Mouse (Mus musculus): ENCODE data around the gene Il1rapl1. TPM values are rescaled to one million over a fixed set of nuclear protein-coding genes. Genes with fewer than 3 reads are reported as not detected.

Gene Il1rapl1
- total and polyA plus RNA-seq, 3 experiments: 0.03 to 0.07 TPM; not detected in 1

GRCm38 (mm10) chrX:88113561-88113960, 1.9 kb downstream of the Il1rapl1 start:
- H3K27me3 ChIP-seq (ENCODE audit: control insufficient read depth, insufficient read depth, low read length): no peaks in the 10 kb centered on the region
- no peaks in the 10 kb centered on the region for H3K4me1 ChIP-seq (ENCODE audit: control insufficient read depth, insufficient read depth, low read length)
- no peak for TF ChIP-seq EP300 (IDR thresholded peaks at IDR 0.05; ENCODE audit: insufficient read depth, low read depth, low read length)
- TF ChIP-seq CTCF (IDR thresholded peaks at IDR 0.05): no peak
- no peak for TF ChIP-seq POLR2A (IDR thresholded peaks at IDR 0.05; ENCODE audit: insufficient read depth, low read depth, low read length)
- H3K4me3 ChIP-seq: no peak overlapping the region
- 48% methylated on average over 6 of the region's 6 CpGs for WGBS
- no peaks in the 10 kb centered on the region for H3K36me3 ChIP-seq (ENCODE audit: control insufficient read depth, insufficient read depth, low read length)
- no peak overlapping the region for H3K9ac ChIP-seq (ENCODE audit: low read depth, low read length)
- DNase-seq: no peak
- no peak overlapping the region for H3K27ac ChIP-seq
- H3K79me2 ChIP-seq (replicated peaks; ENCODE audit: control insufficient read depth, insufficient read depth, low read length): no peaks in the 10 kb centered on the region
- intact Hi-C loops (cut with DNase I): no loop called here

- Histone ChIP-seq H3K9ac (ENCODE audit: low read depth, low read length) (no peak overlapping the region), H3K79me2 (replicated peaks; ENCODE audit: control insufficient read depth, insufficient read depth, low read length) (no peaks in the 10 kb centered on the region), H3K27ac (no peak overlapping the region), H3K4me1 (ENCODE audit: control insufficient read depth, insufficient read depth, low read length) (no peaks in the 10 kb centered on the region), H3K4me3 (no peak overlapping the region), H3K36me3 (ENCODE audit: control insufficient read depth, insufficient read depth, low read length) (no peaks in the 10 kb centered on the region), H3K27me3 (ENCODE audit: control insufficient read depth, insufficient read depth, low read length) (no peaks in the 10 kb centered on the region)
- intact Hi-C loops (cut with DNase I): no loop called here
- DNase-seq: no peak
- 31% methylated on average over 2 of the region's 2 CpGs for WGBS
- no peak for TF ChIP-seq EP300 (IDR thresholded peaks at IDR 0.05; ENCODE audit: insufficient read depth, low read depth, low read length)
- no peak for TF ChIP-seq CTCF (IDR thresholded peaks at IDR 0.05)
- no peak for TF ChIP-seq POLR2A (IDR thresholded peaks at IDR 0.05; ENCODE audit: insufficient read depth, low read depth, low read length)
Observed at GRCm38 (mm10) chrX:88112254-88112653, 3.2 kb downstream of the Il1rapl1 start.

DNA sequence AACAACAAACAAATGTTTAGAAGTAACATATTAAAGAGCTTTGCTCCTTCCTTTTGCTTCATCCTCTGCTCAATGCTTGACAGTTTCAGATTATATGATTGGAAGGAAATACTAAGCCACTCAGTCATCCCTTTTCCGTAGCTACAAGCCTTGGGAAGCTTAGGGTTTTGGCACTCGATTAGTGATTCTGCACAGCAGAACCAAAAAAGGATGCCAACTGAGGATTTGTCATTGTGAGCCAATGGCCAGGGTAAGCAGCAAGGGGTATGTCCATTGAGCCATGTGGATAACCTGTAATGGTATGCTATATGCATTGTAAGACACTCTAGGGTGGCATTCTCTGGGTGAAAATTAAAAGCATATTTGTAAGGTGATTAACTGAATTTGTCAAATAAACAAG, 5.7 kb downstream of the Il1rapl1 start:
- no peak for DNase-seq
- 53% methylated on average over 2 of the region's 2 CpGs for WGBS
- Histone ChIP-seq H3K4me1 (ENCODE audit: control insufficient read depth, insufficient read depth, low read length) (no peaks in the 10 kb centered on the region), H3K9ac (ENCODE audit: low read depth, low read length) (no peak overlapping the region), H3K27ac (no peak overlapping the region), H3K79me2 (replicated peaks; ENCODE audit: control insufficient read depth, insufficient read depth, low read length) (no peaks in the 10 kb centered on the region), H3K36me3 (ENCODE audit: control insufficient read depth, insufficient read depth, low read length) (no peaks in the 10 kb centered on the region), H3K27me3 (ENCODE audit: control insufficient read depth, insufficient read depth, low read length) (no peaks in the 10 kb centered on the region), H3K4me3 (no peak overlapping the region)
- no peak for TF ChIP-seq POLR2A (IDR thresholded peaks at IDR 0.05; ENCODE audit: insufficient read depth, low read depth, low read length)
- no peak for TF ChIP-seq CTCF (IDR thresholded peaks at IDR 0.05)
- no peak for TF ChIP-seq EP300 (IDR thresholded peaks at IDR 0.05; ENCODE audit: insufficient read depth, low read depth, low read length)
- intact Hi-C loops (cut with DNase I): no loop called here

- Histone ChIP-seq H3K79me2 (replicated peaks; ENCODE audit: control insufficient read depth, insufficient read depth, low read length) (no peaks in the 10 kb centered on the region), H3K4me3 (no peak overlapping the region), H3K36me3 (ENCODE audit: control insufficient read depth, insufficient read depth, low read length) (no peaks in the 10 kb centered on the region), H3K27ac (no peak overlapping the region), H3K27me3 (ENCODE audit: control insufficient read depth, insufficient read depth, low read length) (no peaks in the 10 kb centered on the region), H3K4me1 (ENCODE audit: control insufficient read depth, insufficient read depth, low read length) (no peaks in the 10 kb centered on the region), H3K9ac (ENCODE audit: low read depth, low read length) (no peak overlapping the region)
- no peak for TF ChIP-seq EP300 (IDR thresholded peaks at IDR 0.05; ENCODE audit: insufficient read depth, low read depth, low read length)
- no peak for TF ChIP-seq POLR2A (IDR thresholded peaks at IDR 0.05; ENCODE audit: insufficient read depth, low read depth, low read length)
- TF ChIP-seq CTCF (IDR thresholded peaks at IDR 0.05): no peak
- intact Hi-C loops (cut with DNase I): no loop called here
- DNase-seq: no peak
Observed at GRCm38 (mm10) chrX:88093936-88094569, 21.4 kb downstream of the Il1rapl1 start.

DNA sequence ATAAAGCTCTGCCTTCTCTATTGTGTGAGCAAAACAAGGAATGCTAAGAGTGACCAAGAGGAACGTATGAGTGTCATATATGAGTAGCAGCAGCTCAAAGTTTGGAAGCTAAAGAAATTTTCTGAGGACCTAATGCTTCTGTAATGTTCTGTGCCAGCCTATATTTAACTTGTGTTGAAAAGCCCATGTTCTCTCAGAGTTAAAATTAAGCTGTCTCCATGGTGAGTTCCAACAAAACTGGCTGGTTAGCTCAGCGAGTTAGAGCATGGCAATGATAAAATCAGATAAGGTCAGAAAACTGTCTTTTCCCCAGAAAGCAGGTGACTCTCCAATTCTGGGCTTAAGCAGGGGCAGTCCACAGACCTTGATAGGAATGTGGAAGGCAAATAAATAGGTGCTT, 25.6 kb downstream of the Il1rapl1 start:
- intact Hi-C loops (cut with DNase I): no loop called here
- 45% methylated on average over 2 of the region's 2 CpGs for WGBS
- Histone ChIP-seq H3K27ac (no peak overlapping the region), H3K36me3 (ENCODE audit: control insufficient read depth, insufficient read depth, low read length) (no peaks in the 10 kb centered on the region), H3K27me3 (ENCODE audit: control insufficient read depth, insufficient read depth, low read length) (no peaks in the 10 kb centered on the region), H3K4me3 (no peak overlapping the region), H3K79me2 (replicated peaks; ENCODE audit: control insufficient read depth, insufficient read depth, low read length) (no peaks in the 10 kb centered on the region), H3K9ac (ENCODE audit: low read depth, low read length) (no peak overlapping the region), H3K4me1 (ENCODE audit: control insufficient read depth, insufficient read depth, low read length) (no peaks in the 10 kb centered on the region)
- TF ChIP-seq CTCF (IDR thresholded peaks at IDR 0.05) (no peak), POLR2A (IDR thresholded peaks at IDR 0.05; ENCODE audit: insufficient read depth, low read depth, low read length) (no peak), EP300 (IDR thresholded peaks at IDR 0.05; ENCODE audit: insufficient read depth, low read depth, low read length) (no peak)
- no peak for DNase-seq

DNA sequence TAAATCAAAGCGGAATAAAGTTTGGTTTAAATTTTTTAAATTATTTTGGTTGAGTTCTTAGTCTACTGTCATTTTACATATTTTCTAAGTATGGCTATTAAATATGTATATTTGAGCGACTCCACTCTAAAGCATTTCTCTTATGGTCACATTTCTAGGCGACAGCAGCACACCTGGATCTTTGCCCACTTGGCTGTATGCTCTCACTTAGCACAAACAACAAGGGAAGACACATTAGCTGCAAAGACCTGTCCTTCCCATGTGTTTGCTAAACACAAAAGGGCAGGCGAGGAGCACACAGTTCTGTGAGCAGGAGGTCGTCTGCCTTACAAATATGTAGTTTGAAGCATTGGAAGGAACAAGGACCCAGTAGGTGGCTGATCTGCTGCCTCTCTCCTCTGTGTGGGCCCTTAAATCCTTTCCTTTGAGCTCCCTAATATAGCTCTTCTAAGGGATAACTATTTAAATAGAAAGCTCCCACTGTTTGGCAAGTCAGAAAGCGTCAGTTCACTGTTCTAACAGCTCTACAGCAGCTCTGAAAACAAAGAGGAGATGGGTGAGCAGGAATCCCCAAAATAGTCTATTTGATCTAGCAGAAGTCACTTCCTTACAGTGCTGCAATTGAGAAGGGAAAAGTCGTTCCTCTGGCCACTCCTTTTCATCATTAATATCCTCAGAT, 42.6 kb downstream of the Il1rapl1 start:
- 35% methylated on average over 7 of the region's 7 CpGs for WGBS

More for the DNA sequence above, 42.6 kb downstream of the Il1rapl1 start:
- no peak overlapping the region for H3K9ac ChIP-seq (ENCODE audit: low read depth, low read length)
- H3K4me3 ChIP-seq: no peak overlapping the region
- H3K27me3 ChIP-seq (ENCODE audit: control insufficient read depth, insufficient read depth, low read length): no peaks in the 10 kb centered on the region
- no peaks in the 10 kb centered on the region for H3K36me3 ChIP-seq (ENCODE audit: control insufficient read depth, insufficient read depth, low read length)
- H3K79me2 ChIP-seq (replicated peaks; ENCODE audit: control insufficient read depth, insufficient read depth, low read length): no peaks in the 10 kb centered on the region
- H3K27ac ChIP-seq: no peak overlapping the region
- DNase-seq: no peak
- intact Hi-C loops (cut with DNase I): no loop called here
- TF ChIP-seq EP300 (IDR thresholded peaks at IDR 0.05; ENCODE audit: insufficient read depth, low read depth, low read length) (no peak), POLR2A (IDR thresholded peaks at IDR 0.05; ENCODE audit: insufficient read depth, low read depth, low read length) (no peak), CTCF (IDR thresholded peaks at IDR 0.05) (no peak)
- H3K4me1 ChIP-seq (ENCODE audit: control insufficient read depth, insufficient read depth, low read length): no peaks in the 10 kb centered on the region
